Mouse (Mus musculus): Measurements from ENCODE around the gene Calml4. TPM values are rescaled to one million over a fixed set of nuclear protein-coding genes. Genes with fewer than 3 reads are reported as not detected.

Gene Calml4
- polyA plus RNA-seq, 1 experiment, result 12.6 TPM

GRCm38 (mm10) chr9:62839172-62839770 is 18.6 kb upstream of the Calml4 start:
- WGBS, result 5% methylated on average over 14 of the region's 14 CpGs
- Histone ChIP-seq H3K4me3 (replicated peaks; ENCODE audit: control insufficient read depth, low read depth, low read length) (peak overlapping the region; percentile 69), H3K27ac (ENCODE audit: control insufficient read depth, insufficient read depth, low read depth, low read length, poor library complexity) (peak overlapping the region; percentile 46; the same call in 1 of the 2 replicates), H3K4me1 (ENCODE audit: control insufficient read depth, insufficient read depth, low read length) (no peaks in the 10 kb centered on the region; the same call in 1 of the 2 replicates)
- TF ChIP-seq POLR2A (IDR thresholded peaks at IDR 0.05; ENCODE audit: borderline replicate concordance, control insufficient read depth, low read depth, low read length) (no peak), CTCF (IDR thresholded peaks at IDR 0.05; ENCODE audit: control insufficient read depth, insufficient read depth, low read length) (no peak)

GRCm38 (mm10) chr9:62843356-62844024 is 14.4 kb upstream of the Calml4 start:
- no peak overlapping the region for H3K4me3 ChIP-seq (replicated peaks; ENCODE audit: control insufficient read depth, low read depth, low read length)
- H3K4me1 ChIP-seq (ENCODE audit: control insufficient read depth, insufficient read depth, low read length), result no peaks in the 10 kb centered on the region; the same call in 1 of the 2 replicates
- no peak overlapping the region for H3K27ac ChIP-seq (ENCODE audit: control insufficient read depth, insufficient read depth, low read depth, low read length, poor library complexity)
- 80% methylated on average over 10 of the region's 10 CpGs for WGBS
- TF ChIP-seq POLR2A (IDR thresholded peaks at IDR 0.05; ENCODE audit: borderline replicate concordance, control insufficient read depth, low read depth, low read length) (no peak), CTCF (IDR thresholded peaks at IDR 0.05; ENCODE audit: control insufficient read depth, insufficient read depth, low read length) (no peak)

- WGBS, result 86% methylated on average over 5 of the region's 5 CpGs
- H3K4me1 ChIP-seq (ENCODE audit: control insufficient read depth, insufficient read depth, low read length), result no peaks in the 10 kb centered on the region
- no peak overlapping the region for H3K4me3 ChIP-seq (replicated peaks; ENCODE audit: control insufficient read depth, low read depth, low read length)
- TF ChIP-seq CTCF (IDR thresholded peaks at IDR 0.05; ENCODE audit: control insufficient read depth, insufficient read depth, low read length) (no peak), POLR2A (IDR thresholded peaks at IDR 0.05; ENCODE audit: borderline replicate concordance, control insufficient read depth, low read depth, low read length) (no peak)
- H3K27ac ChIP-seq (ENCODE audit: control insufficient read depth, insufficient read depth, low read depth, low read length, poor library complexity), result no peak overlapping the region
Measured at GRCm38 (mm10) chr9:62844461-62844860, 13.4 kb upstream of the Calml4 start.

GRCm38 (mm10) chr9:62847694-62848093 is 10.2 kb upstream of the Calml4 start:
- 1% methylated on average over 3 of the region's 3 CpGs for WGBS
- TF ChIP-seq POLR2A (IDR thresholded peaks at IDR 0.05; ENCODE audit: borderline replicate concordance, control insufficient read depth, low read depth, low read length), result no peak
- peak; percentile 96 for TF ChIP-seq CTCF (IDR thresholded peaks at IDR 0.05; ENCODE audit: control insufficient read depth, insufficient read depth, low read length)
- Histone ChIP-seq H3K4me1 (ENCODE audit: control insufficient read depth, insufficient read depth, low read length) (no peaks in the 10 kb centered on the region), H3K4me3 (replicated peaks; ENCODE audit: control insufficient read depth, low read depth, low read length) (no peak overlapping the region), H3K27ac (ENCODE audit: control insufficient read depth, insufficient read depth, low read depth, low read length, poor library complexity) (no peak overlapping the region)

GRCm38 (mm10) chr9:62848641-62849040 is 9.2 kb upstream of the Calml4 start:
- Histone ChIP-seq H3K27ac (ENCODE audit: control insufficient read depth, insufficient read depth, low read depth, low read length, poor library complexity) (no peak overlapping the region), H3K4me3 (replicated peaks; ENCODE audit: control insufficient read depth, low read depth, low read length) (no peak overlapping the region), H3K4me1 (ENCODE audit: control insufficient read depth, insufficient read depth, low read length) (no peaks in the 10 kb centered on the region)
- TF ChIP-seq POLR2A (IDR thresholded peaks at IDR 0.05; ENCODE audit: borderline replicate concordance, control insufficient read depth, low read depth, low read length) (no peak), CTCF (IDR thresholded peaks at IDR 0.05; ENCODE audit: control insufficient read depth, insufficient read depth, low read length) (no peak)
- whole genome bisulfite sequencing, result 84% methylated on average over 3 of the region's 3 CpGs

GRCm38 (mm10) chr9:62851571-62851970 is 6.3 kb upstream of the Calml4 start:
- 63% methylated on average over 2 of the region's 2 CpGs for WGBS
- Histone ChIP-seq H3K4me1 (ENCODE audit: control insufficient read depth, insufficient read depth, low read length) (no peaks in the 10 kb centered on the region), H3K4me3 (replicated peaks; ENCODE audit: control insufficient read depth, low read depth, low read length) (no peak overlapping the region), H3K27ac (ENCODE audit: control insufficient read depth, insufficient read depth, low read depth, low read length, poor library complexity) (no peak overlapping the region)
- TF ChIP-seq POLR2A (IDR thresholded peaks at IDR 0.05; ENCODE audit: borderline replicate concordance, control insufficient read depth, low read depth, low read length), result no peak
- TF ChIP-seq CTCF (IDR thresholded peaks at IDR 0.05; ENCODE audit: control insufficient read depth, insufficient read depth, low read length), result no peak

- no peak for TF ChIP-seq POLR2A (IDR thresholded peaks at IDR 0.05; ENCODE audit: borderline replicate concordance, control insufficient read depth, low read depth, low read length)
- TF ChIP-seq CTCF (IDR thresholded peaks at IDR 0.05; ENCODE audit: control insufficient read depth, insufficient read depth, low read length), result no peak
- WGBS, result 31% methylated on average over 4 of the region's 4 CpGs
Measured at GRCm38 (mm10) chr9:62854483-62854882, 3.4 kb upstream of the Calml4 start.

GRCm38 (mm10) chr9:62857216-62857615 is 664 bp upstream of the Calml4 start:
- TF ChIP-seq POLR2A (IDR thresholded peaks at IDR 0.05; ENCODE audit: borderline replicate concordance, control insufficient read depth, low read depth, low read length), result no peak
- no peak for TF ChIP-seq CTCF (IDR thresholded peaks at IDR 0.05; ENCODE audit: control insufficient read depth, insufficient read depth, low read length)
- Histone ChIP-seq H3K27ac (ENCODE audit: control insufficient read depth, insufficient read depth, low read depth, low read length, poor library complexity) (no peak overlapping the region), H3K4me3 (replicated peaks; ENCODE audit: control insufficient read depth, low read depth, low read length) (no peak overlapping the region), H3K4me1 (ENCODE audit: control insufficient read depth, insufficient read depth, low read length) (no peaks in the 10 kb centered on the region)
- 21% methylated on average over 9 of the region's 9 CpGs for WGBS

More at GRCm38 (mm10) chr9:62854483-62854882, 3.4 kb upstream of the Calml4 start:
- H3K27ac ChIP-seq (ENCODE audit: control insufficient read depth, insufficient read depth, low read depth, low read length, poor library complexity), result no peak overlapping the region
- H3K4me1 ChIP-seq (ENCODE audit: control insufficient read depth, insufficient read depth, low read length), result no peaks in the 10 kb centered on the region
- H3K4me3 ChIP-seq (replicated peaks; ENCODE audit: control insufficient read depth, low read depth, low read length), result no peak overlapping the region

Data from bone marrow, adult 2 months (tissue).